Mouse (Mus musculus) liver, postnatal 0 days (tissue): ENCODE data around the gene Pip5k1a. TPM values are rescaled to one million over a fixed set of nuclear protein-coding genes. Genes with fewer than 3 reads are reported as not detected.
A peak's percentile ranks its signal among the peaks of the same experiment; 100 is the strongest.
"Not testable (repeated sequence)": the region's sequence is repeated elsewhere in the genome, so short reads cannot be mapped to it uniquely, and the experiment has no call there.

Experiments
- ATAC-seq: fragments of 200-750 bp; cut with Nextera tagmentation; 2 replicates; pipeline ENCODE4 v1.8.0; 2017; ENCODE audit warnings: mild to moderate bottlenecking, moderate library complexity
- DNase-seq: peaks from one replicate; pipeline ENCODE4 v3.0.0-alpha.2; 2016
- H3K27ac ChIP-seq: fragments of 300-500 bp; sonication (generic); 2 replicates; pipeline ENCODE4 v1.5.1; 2014; ENCODE audit warnings: antibody characterized with exemption, moderate library complexity, mild to moderate bottlenecking, low read depth
- H3K27me3 ChIP-seq: fragments of 300-500 bp; sonication (generic); 2 replicates; pipeline ENCODE4 v1.6.1; 2014; ENCODE audit warnings: low read length, control low read depth, mixed read lengths; ENCODE audit not compliant: insufficient read depth
- H3K36me3 ChIP-seq: fragments of 300-500 bp; sonication (generic); replicated peaks from 2 replicates; pipeline ENCODE4 v1.6.1; 2014; ENCODE audit warnings: mild to moderate bottlenecking, control low read depth, low read length, moderate library complexity, mixed read lengths; ENCODE audit not compliant: insufficient read depth
- H3K4me1 ChIP-seq: fragments of 300-500 bp; sonication (generic); 2 replicates; pipeline ENCODE4 v1.6.1; 2014; ENCODE audit warnings: antibody characterized with exemption, mild to moderate bottlenecking, control low read depth; ENCODE audit not compliant: insufficient read depth
- H3K4me2 ChIP-seq: fragments of 300-500 bp; sonication (generic); 2 replicates; pipeline ENCODE4 v1.6.1; 2014; ENCODE audit warnings: low read depth, mild to moderate bottlenecking, low read length, moderate library complexity, mixed read lengths
- H3K4me3 ChIP-seq: fragments of 300-500 bp; sonication (generic); 2 replicates; pipeline ENCODE4 v1.5.1; 2014; ENCODE audit warnings: low read depth, low read length
- H3K9ac ChIP-seq: fragments of 300-500 bp; sonication (generic); replicated peaks from 2 replicates; pipeline ENCODE4 v1.6.1; 2014; ENCODE audit warnings: mild to moderate bottlenecking, moderate library complexity
- H3K9me3 ChIP-seq: fragments of 300-500 bp; sonication (generic); 2 replicates; pipeline ENCODE4 v1.6.1; 2016; ENCODE audit warnings: mild to moderate bottlenecking, control low read depth, low read length, mixed read lengths
- CTCF ChIP-seq: sonication (generic); IDR thresholded peaks from 2 replicates; pipeline ENCODE4 v1.5.1; 2016; ENCODE audit warnings: antibody characterized with exemption, low read depth
- EP300 ChIP-seq: IDR thresholded peaks from 2 replicates; pipeline ENCODE4 v1.6.1; 2016; ENCODE audit warnings: antibody characterized with exemption, low read depth, mild to moderate bottlenecking
- WGBS: fragments of 180-500 bp; shearing (Covaris S2); extraction: QIAGEN DNeasy Blood & Tissue Kit; methylation state at CpG from one replicate; pipeline ENCODE4 v1.1.7; 2014; ENCODE audit not compliant: insufficient replicate concordance; 5-methylcytosine and 5-hydroxymethylcytosine counted together
- polyA plus RNA-seq: library from polyadenylated mRNA; unstranded; fragments of >200 nt; fragmentation: Nextera tagmentation; extraction: Ambion mirVana; gene quantifications from 2 replicates; pipeline ENCODE4 v1.2.1, GENCODE M21; 2015

The Pip5k1a gene
- polyA plus RNA-seq, 1 experiment from 2014 or later, result 6.4 TPM

GRCm38 (mm10) chr3:95027057-95027645 is 79.6 kb downstream of the Pip5k1a start:
- TF ChIP-seq EP300, result no peak
- no peak for TF ChIP-seq CTCF
- WGBS, result 58% methylated on average over 5 of the region's 5 CpGs
- DNase-seq (no peak), ATAC-seq (no peak)
- no peaks in the 10 kb centered on the region for H3K9me3 ChIP-seq
- H3K4me2 ChIP-seq, result no peak overlapping the region
- no peak overlapping the region for H3K27ac ChIP-seq
- no peak overlapping the region for H3K4me3 ChIP-seq
- peaks cover 8% of the 10 kb centered on the region for H3K4me1 ChIP-seq
- no peak overlapping the region for H3K9ac ChIP-seq
- peaks cover 18% of the 10 kb centered on the region for H3K36me3 ChIP-seq
- no peaks in the 10 kb centered on the region for H3K27me3 ChIP-seq

- Histone ChIP-seq H3K27ac (no peak overlapping the region), H3K36me3 (peaks cover under 1% of the 10 kb centered on the region; the same call in 1 of the 2 replicates), H3K4me3 (no peak overlapping the region), H3K4me1 (peaks cover 8% of the 10 kb centered on the region), H3K4me2 (no peak overlapping the region), H3K9ac (0 out of 2 replicates have a peak overlapping the region, but pooled peaks have one; percentile 34), H3K27me3 (no peaks in the 10 kb centered on the region), H3K9me3 (no peaks in the 10 kb centered on the region)
- WGBS, result 52% methylated on average over 5 of the region's 5 CpGs
- TF ChIP-seq EP300, result no peak
- no peak for TF ChIP-seq CTCF
- ATAC-seq, result no peak
- no peak for DNase-seq
These were observed 81.5 kb downstream of the Pip5k1a start for GRCm38 (mm10) chr3:95025202-95025601.

GRCm38 (mm10) chr3:95024551-95024950 is 82.2 kb downstream of the Pip5k1a start:
- ATAC-seq (peak; percentile 35), DNase-seq (no peak)
- Histone ChIP-seq H3K9me3 (no peaks in the 10 kb centered on the region), H3K36me3 (no peaks in the 10 kb centered on the region), H3K4me3 (no peak overlapping the region), H3K4me2 (no peak overlapping the region), H3K27ac (no peak overlapping the region), H3K4me1 (peaks cover 8% of the 10 kb centered on the region), H3K9ac (0 out of 2 replicates have a peak overlapping the region, but pooled peaks have one; percentile 34), H3K27me3 (no peaks in the 10 kb centered on the region)
- 45% methylated on average over 11 of the region's 11 CpGs for WGBS
- no peak for TF ChIP-seq EP300
- TF ChIP-seq CTCF, result no peak

GRCm38 (mm10) chr3:95020956-95021355 is 85.8 kb downstream of the Pip5k1a start:
- not testable (repeated sequence) for ATAC-seq, H3K4me2 ChIP-seq, H3K4me3 ChIP-seq, H3K9ac ChIP-seq, H3K27me3 ChIP-seq, DNase-seq, H3K27ac ChIP-seq, H3K36me3 ChIP-seq, H3K9me3 ChIP-seq
- peaks cover 15% of the 10 kb centered on the region for H3K4me1 ChIP-seq
- WGBS, result 77% methylated on average over 5 of the region's 5 CpGs

GRCm38 (mm10) chr3:95018741-95019140 is 88.0 kb downstream of the Pip5k1a start:
- TF ChIP-seq EP300 (no peak), CTCF (no peak)
- H3K9me3 ChIP-seq, result no peaks in the 10 kb centered on the region
- H3K9ac ChIP-seq, result no peak overlapping the region
- no peak for ATAC-seq
- H3K4me1 ChIP-seq, result peaks cover 17% of the 10 kb centered on the region
- H3K27ac ChIP-seq, result no peak overlapping the region
- H3K27me3 ChIP-seq, result no peaks in the 10 kb centered on the region
- no peaks in the 10 kb centered on the region for H3K36me3 ChIP-seq
- DNase-seq, result no peak
- no peak overlapping the region for H3K4me3 ChIP-seq
- no peak overlapping the region for H3K4me2 ChIP-seq
- 71% methylated on average over 2 of the region's 2 CpGs for WGBS

GRCm38 (mm10) chr3:95016532-95017056 is 90.1 kb downstream of the Pip5k1a start:
- peak overlapping the region; percentile 95 for H3K4me3 ChIP-seq
- TF ChIP-seq CTCF, result peak; percentile 23; the same call in 1 of the 2 replicates
- no peak for TF ChIP-seq EP300
- peaks cover 26% of the 10 kb centered on the region for H3K4me1 ChIP-seq
- ATAC-seq (no peak), DNase-seq (no peak)
- WGBS, result 5% methylated on average over 21 of the region's 21 CpGs
- peak overlapping the region; percentile 80 for H3K9ac ChIP-seq
- H3K9me3 ChIP-seq, result no peaks in the 10 kb centered on the region
- H3K4me2 ChIP-seq, result peak overlapping the region; percentile 96
- H3K36me3 ChIP-seq, result peaks cover 11% of the 10 kb centered on the region
- no peaks in the 10 kb centered on the region for H3K27me3 ChIP-seq
- H3K27ac ChIP-seq, result peak overlapping the region; percentile 97
